Mouse (Mus musculus): ENCODE data around the gene Traf3ip1. TPM values are rescaled to one million over a fixed set of nuclear protein-coding genes. Genes with fewer than 3 reads are reported as not detected.

The Traf3ip1 gene
- total and polyA plus RNA-seq, 3 experiments, result 13.6 to 19.6 TPM; not detected in 1

DNA sequence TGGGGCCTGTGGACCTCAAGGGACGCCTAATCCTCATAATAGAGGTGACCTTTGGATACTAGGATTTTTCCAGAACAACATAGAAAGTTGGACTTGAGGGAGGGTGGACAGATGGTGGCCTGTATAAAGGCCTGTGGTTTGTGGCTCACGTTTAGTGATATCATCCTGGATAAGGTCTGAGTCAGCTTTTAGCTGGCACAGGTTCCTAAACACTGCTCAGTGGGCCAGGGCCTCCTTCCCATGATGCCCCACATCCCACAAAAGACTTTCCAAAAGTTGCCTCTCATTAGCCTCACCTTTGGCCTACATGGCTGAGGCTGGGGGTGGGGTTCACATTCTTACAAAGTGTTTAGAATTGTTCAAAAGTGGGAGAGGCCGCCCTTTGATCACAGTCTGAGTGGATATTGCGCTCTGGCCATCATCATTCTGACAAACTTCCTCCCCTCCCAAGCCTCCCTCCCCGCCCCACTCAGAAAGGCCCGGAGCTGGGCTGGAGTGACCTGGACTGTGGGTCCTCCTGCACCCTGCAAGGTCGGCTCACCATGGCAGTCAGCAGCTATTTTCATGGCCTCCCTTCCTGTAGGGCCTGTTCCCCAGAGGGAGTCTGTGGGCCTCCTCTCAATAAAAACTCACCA is 83.6 kb downstream of the Traf3ip1 start:
- Histone ChIP-seq H3K36me3 (ENCODE audit: control insufficient read depth in 1 of 2, insufficient read depth in 2 of 2, low read length in 2 of 2) (peaks cover 0 to 19% of the 10 kb centered on the region in 2 experiments; a peak in 2 of 4 replicates), H3K79me2 (ENCODE audit: control insufficient read depth, insufficient read depth, low read length, poor library complexity) (no peaks in the 10 kb centered on the region), H3K4me1 (ENCODE audit: control insufficient read depth in 1 of 2, insufficient read depth in 2 of 2, low read length in 2 of 2) (peaks cover 9 to 26% of the 10 kb centered on the region in 2 experiments; a peak in 3 of 4 replicates), H3K27ac (ENCODE audit: control insufficient read depth, low read depth, low read length) (no peak overlapping the region), H3K9me3 (replicated peaks; ENCODE audit: insufficient read depth, low read length) (no peaks in the 10 kb centered on the region), H3K4me3 (ENCODE audit: control insufficient read depth in 1 of 2, insufficient read depth in 1 of 2, low read depth in 2 of 2, low read length in 2 of 2) (no peak overlapping the region), H3K9ac (ENCODE audit: control insufficient read depth, low read depth, low read length, poor library complexity, severe bottlenecking) (no peak overlapping the region), H3K27me3 (ENCODE audit: control insufficient read depth in 1 of 2, insufficient read depth in 2 of 2, low read length in 2 of 2) (no peaks in the 10 kb centered on the region)
- DNase-seq (ENCODE audit: low read depth, low spot score), result no peak
- no peak for TF ChIP-seq ZNF384 (IDR thresholded peaks at IDR 0.05; ENCODE audit: low read depth, low read length)
- TF ChIP-seq TCF12 (IDR thresholded peaks at IDR 0.05; ENCODE audit: low read depth, low read length), result no peak
- no peak for TF ChIP-seq MXI1 (IDR thresholded peaks at IDR 0.05; ENCODE audit: low read depth, low read length)
- TF ChIP-seq ELF1 (IDR thresholded peaks at IDR 0.05; ENCODE audit: low read depth, low read length), result no peak
- no peak for TF ChIP-seq GABPA (IDR thresholded peaks at IDR 0.05; ENCODE audit: low read depth, low read length)
- TF ChIP-seq ETS1 (IDR thresholded peaks at IDR 0.05; ENCODE audit: low read depth, low read length), result no peak
- no peak for TF ChIP-seq KAT2A (conservative IDR thresholded peaks at IDR 0.05; ENCODE audit: low read depth, low read length)
- no peak for TF ChIP-seq MAFK (IDR thresholded peaks at IDR 0.05; ENCODE audit: borderline replicate concordance, low read depth, low read length)
- TF ChIP-seq GATA1 (IDR thresholded peaks at IDR 0.05; ENCODE audit: low read depth, low read length), result no peak
- no peak for TF ChIP-seq USF2 (IDR thresholded peaks at IDR 0.05; ENCODE audit: borderline replicate concordance in 1 of 2, insufficient read depth in 1 of 2, low read depth in 1 of 2, low read length in 2 of 2)
- no peak for TF ChIP-seq CHD2 (IDR thresholded peaks at IDR 0.05; ENCODE audit: low read length)
- no peak for TF ChIP-seq HCFC1 (IDR thresholded peaks at IDR 0.05; ENCODE audit: low read depth, low read length)

Other genes starting within 250 kb of the Traf3ip1 start
- 50.0 and 57.4 TPM in 2 replicates for gene Ube2f, start 244.3 kb upstream of the Traf3ip1 start, total RNA-seq (2012; rRNA removed)
- gene Ube2f, start 244.3 kb upstream of the Traf3ip1 start, polyA plus RNA-seq (2012; ENCODE audit: insufficient read depth in 1 of 2, insufficient read length in 2 of 2, low read depth in 1 of 2, low replicate concordance in 2 of 2, missing spikeins in 1 of 2), result 10 to 100 TPM in 1 of 2 experiments, not detected in 1; 71.3 TPM
- 19.3 and 23.1 TPM in 2 replicates for gene Scly, start 196.3 kb upstream of the Traf3ip1 start, total RNA-seq (2012; rRNA removed)
- 10 to 100 TPM in 1 of 2 experiments, not detected in 1; 48.8 TPM for gene Scly, start 196.3 kb upstream of the Traf3ip1 start, polyA plus RNA-seq (2012; ENCODE audit: insufficient read depth in 1 of 2, insufficient read length in 2 of 2, low read depth in 1 of 2, low replicate concordance in 2 of 2, missing spikeins in 1 of 2)
- gene Espnl, start 172.6 kb upstream of the Traf3ip1 start, total RNA-seq (2012; rRNA removed), result 1.7 and 2.0 TPM in 2 replicates
- 1 to 10 TPM in 1 of 2 experiments, not detected in 1; 2.1 TPM for gene Espnl, start 172.6 kb upstream of the Traf3ip1 start, polyA plus RNA-seq (2012; ENCODE audit: insufficient read depth in 1 of 2, insufficient read length in 2 of 2, low read depth in 1 of 2, low replicate concordance in 2 of 2, missing spikeins in 1 of 2)
- not detected in 2 replicates for gene Klhl30, start 143.6 kb upstream of the Traf3ip1 start, total RNA-seq (2012; rRNA removed)
- gene Klhl30, start 143.6 kb upstream of the Traf3ip1 start, polyA plus RNA-seq (2012; ENCODE audit: insufficient read depth in 1 of 2, insufficient read length in 2 of 2, low read depth in 1 of 2, low replicate concordance in 2 of 2, missing spikeins in 1 of 2), result not detected
- 4.6 and 5.5 TPM in 2 replicates for gene Erfe, start 128.2 kb upstream of the Traf3ip1 start, total RNA-seq (2012; rRNA removed)
- 1 to 10 TPM in 1 of 2 experiments, not detected in 1; 9.1 TPM for gene Erfe, start 128.2 kb upstream of the Traf3ip1 start, polyA plus RNA-seq (2012; ENCODE audit: insufficient read depth in 1 of 2, insufficient read length in 2 of 2, low read depth in 1 of 2, low replicate concordance in 2 of 2, missing spikeins in 1 of 2)
- 110 and 131 TPM in 2 replicates for gene Ilkap, start 95.8 kb upstream of the Traf3ip1 start, total RNA-seq (2012; rRNA removed)
- gene Ilkap, start 95.8 kb upstream of the Traf3ip1 start, polyA plus RNA-seq (2012; ENCODE audit: insufficient read depth in 1 of 2, insufficient read length in 2 of 2, low read depth in 1 of 2, low replicate concordance in 2 of 2, missing spikeins in 1 of 2), result 100 to 1,000 TPM in 1 of 2 experiments, not detected in 1; 145 TPM
- 33.8 and 38.8 TPM in 2 replicates for gene Hes6, start 80.6 kb upstream of the Traf3ip1 start, total RNA-seq (2012; rRNA removed)
- 10 to 100 TPM in 1 of 2 experiments, not detected in 1; 47.9 TPM for gene Hes6, start 80.6 kb upstream of the Traf3ip1 start, polyA plus RNA-seq (2012; ENCODE audit: insufficient read depth in 1 of 2, insufficient read length in 2 of 2, low read depth in 1 of 2, low replicate concordance in 2 of 2, missing spikeins in 1 of 2)
- 3.9 and 4.3 TPM in 2 replicates for gene Per2, start 35.3 kb upstream of the Traf3ip1 start, total RNA-seq (2012; rRNA removed)
- 1 to 10 TPM in 1 of 2 experiments, not detected in 1; 8.3 TPM for gene Per2, start 35.3 kb upstream of the Traf3ip1 start, polyA plus RNA-seq (2012; ENCODE audit: insufficient read depth in 1 of 2, insufficient read length in 2 of 2, low read depth in 1 of 2, low replicate concordance in 2 of 2, missing spikeins in 1 of 2)
- 38.4 and 41.3 TPM in 2 replicates for gene Asb1, start 45.9 kb downstream of the Traf3ip1 start, total RNA-seq (2012; rRNA removed)
- gene Asb1, start 45.9 kb downstream of the Traf3ip1 start, polyA plus RNA-seq (2012; ENCODE audit: insufficient read depth in 1 of 2, insufficient read length in 2 of 2, low read depth in 1 of 2, low replicate concordance in 2 of 2, missing spikeins in 1 of 2), result 10 to 100 TPM in 1 of 2 experiments, not detected in 1; 37.9 TPM

Measured in MEL (cell line).